Mouse (Mus musculus) liver, postnatal 0 days (tissue): ENCODE measurements at regions not wholly inside any gene's neighbourhood (a gene's known extent, or its start where the extent isn't known, plus 50 kb on each side); places are given as distances from the start of the nearest gene placed in this dataset.

Experiments
- ATAC-seq: fragments of 200-750 bp; cut with Nextera tagmentation; 2 replicates; pipeline ENCODE4 v1.8.0; 2017; ENCODE audit warnings: mild to moderate bottlenecking, moderate library complexity
- DNase-seq: peaks from one replicate; pipeline ENCODE4 v3.0.0-alpha.2; 2016
- H3K27ac ChIP-seq: fragments of 300-500 bp; sonication (generic); 2 replicates; pipeline ENCODE4 v1.5.1; 2014; ENCODE audit warnings: antibody characterized with exemption, moderate library complexity, mild to moderate bottlenecking, low read depth
- H3K27me3 ChIP-seq: fragments of 300-500 bp; sonication (generic); 2 replicates; pipeline ENCODE4 v1.6.1; 2014; ENCODE audit warnings: low read length, control low read depth, mixed read lengths; ENCODE audit not compliant: insufficient read depth
- H3K36me3 ChIP-seq: fragments of 300-500 bp; sonication (generic); replicated peaks from 2 replicates; pipeline ENCODE4 v1.6.1; 2014; ENCODE audit warnings: mild to moderate bottlenecking, control low read depth, low read length, moderate library complexity, mixed read lengths; ENCODE audit not compliant: insufficient read depth
- H3K4me1 ChIP-seq: fragments of 300-500 bp; sonication (generic); 2 replicates; pipeline ENCODE4 v1.6.1; 2014; ENCODE audit warnings: antibody characterized with exemption, mild to moderate bottlenecking, control low read depth; ENCODE audit not compliant: insufficient read depth
- H3K4me2 ChIP-seq: fragments of 300-500 bp; sonication (generic); 2 replicates; pipeline ENCODE4 v1.6.1; 2014; ENCODE audit warnings: low read depth, mild to moderate bottlenecking, low read length, moderate library complexity, mixed read lengths
- H3K4me3 ChIP-seq: fragments of 300-500 bp; sonication (generic); 2 replicates; pipeline ENCODE4 v1.5.1; 2014; ENCODE audit warnings: low read depth, low read length
- H3K9ac ChIP-seq: fragments of 300-500 bp; sonication (generic); replicated peaks from 2 replicates; pipeline ENCODE4 v1.6.1; 2014; ENCODE audit warnings: mild to moderate bottlenecking, moderate library complexity
- H3K9me3 ChIP-seq: fragments of 300-500 bp; sonication (generic); 2 replicates; pipeline ENCODE4 v1.6.1; 2016; ENCODE audit warnings: mild to moderate bottlenecking, control low read depth, low read length, mixed read lengths
- CTCF ChIP-seq: sonication (generic); IDR thresholded peaks from 2 replicates; pipeline ENCODE4 v1.5.1; 2016; ENCODE audit warnings: antibody characterized with exemption, low read depth
- EP300 ChIP-seq: IDR thresholded peaks from 2 replicates; pipeline ENCODE4 v1.6.1; 2016; ENCODE audit warnings: antibody characterized with exemption, low read depth, mild to moderate bottlenecking
- WGBS: fragments of 180-500 bp; shearing (Covaris S2); extraction: QIAGEN DNeasy Blood & Tissue Kit; methylation state at CpG from one replicate; pipeline ENCODE4 v1.1.7; 2014; ENCODE audit not compliant: insufficient replicate concordance; 5-methylcytosine and 5-hydroxymethylcytosine counted together

GRCm38 (mm10) chr10:38629907-38630505, 191.6 kb downstream of the Rfpl4b start:
- H3K4me2 ChIP-seq, result no peak overlapping the region
- no peak overlapping the region for H3K4me3 ChIP-seq
- no peaks in the 10 kb centered on the region for H3K36me3 ChIP-seq
- ATAC-seq (no peak), DNase-seq (no peak)
- no peak overlapping the region for H3K9ac ChIP-seq
- no peaks in the 10 kb centered on the region for H3K4me1 ChIP-seq
- 60% methylated on average over 4 of the region's 4 CpGs for WGBS
- H3K27me3 ChIP-seq, result no peaks in the 10 kb centered on the region
- no peak overlapping the region for H3K27ac ChIP-seq
- TF ChIP-seq CTCF (no peak), EP300 (no peak)
- H3K9me3 ChIP-seq, result no peaks in the 10 kb centered on the region

- no peak overlapping the region for H3K4me2 ChIP-seq
- no peaks in the 10 kb centered on the region for H3K27me3 ChIP-seq
- ATAC-seq (no peak), DNase-seq (no peak)
- 77% methylated on average over 1 of the region's 1 CpGs for WGBS
- H3K9me3 ChIP-seq, result no peaks in the 10 kb centered on the region
- no peaks in the 10 kb centered on the region for H3K36me3 ChIP-seq
- TF ChIP-seq EP300, result no peak
- TF ChIP-seq CTCF, result no peak
- no peak overlapping the region for H3K4me3 ChIP-seq
- H3K27ac ChIP-seq, result no peak overlapping the region
- H3K4me1 ChIP-seq, result no peaks in the 10 kb centered on the region
- H3K9ac ChIP-seq, result no peak overlapping the region
Observed at GRCm38 (mm10) chr10:38623399-38623798, 198.2 kb downstream of the Rfpl4b start.

GRCm38 (mm10) chr10:38609606-38610510, 211.7 kb downstream of the Rfpl4b start:
- WGBS, result 63% methylated on average over 5 of the region's 5 CpGs
- no peaks in the 10 kb centered on the region for H3K9me3 ChIP-seq
- H3K4me1 ChIP-seq, result no peaks in the 10 kb centered on the region
- no peaks in the 10 kb centered on the region for H3K27me3 ChIP-seq
- no peaks in the 10 kb centered on the region for H3K36me3 ChIP-seq
- DNase-seq (no peak), ATAC-seq (no peak)
- H3K9ac ChIP-seq, result no peak overlapping the region
- no peak overlapping the region for H3K27ac ChIP-seq
- H3K4me3 ChIP-seq, result no peak overlapping the region
- H3K4me2 ChIP-seq, result no peak overlapping the region
- no peak for TF ChIP-seq CTCF
- TF ChIP-seq EP300, result no peak

GRCm38 (mm10) chr10:38586061-38586460, 235.5 kb downstream of the Rfpl4b start:
- H3K27ac ChIP-seq, result no peak overlapping the region

DNA sequence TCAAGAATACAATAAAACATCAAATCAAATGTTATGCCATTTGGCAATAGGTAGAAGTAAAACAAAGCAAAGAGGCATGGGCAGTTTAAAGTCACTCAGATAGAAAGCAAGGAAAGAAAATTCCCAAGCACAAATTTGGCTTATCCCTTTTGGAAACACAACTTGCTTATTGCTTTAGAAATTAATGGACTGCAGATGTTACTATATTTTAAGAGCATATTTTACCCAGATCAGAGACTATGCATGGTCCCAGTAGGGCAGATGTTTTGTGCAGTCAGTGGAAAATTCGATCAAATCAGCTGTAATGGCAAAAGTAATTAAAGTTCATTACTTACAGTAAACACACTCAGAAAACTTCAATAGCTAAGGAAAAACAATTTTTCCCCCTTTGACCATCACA, 245.9 kb downstream of the Rfpl4b start:
- no peak overlapping the region for H3K4me3 ChIP-seq
- no peaks in the 10 kb centered on the region for H3K36me3 ChIP-seq
- no peak overlapping the region for H3K4me2 ChIP-seq
- no peak overlapping the region for H3K27ac ChIP-seq
- 53% methylated on average over 1 of the region's 1 CpGs for WGBS
- no peak for ATAC-seq
- TF ChIP-seq EP300, result no peak
- TF ChIP-seq CTCF, result no peak
- no peak overlapping the region for H3K9ac ChIP-seq
- H3K27me3 ChIP-seq, result no peaks in the 10 kb centered on the region
- no peaks in the 10 kb centered on the region for H3K9me3 ChIP-seq
- no peaks in the 10 kb centered on the region for H3K4me1 ChIP-seq
- no peak for DNase-seq

More at GRCm38 (mm10) chr10:38586061-38586460, 235.5 kb downstream of the Rfpl4b start:
- H3K36me3 ChIP-seq, result no peaks in the 10 kb centered on the region
- TF ChIP-seq EP300, result no peak
- TF ChIP-seq CTCF, result no peak
- H3K9me3 ChIP-seq, result no peaks in the 10 kb centered on the region
- ATAC-seq (no peak), DNase-seq (no peak)
- no peak overlapping the region for H3K4me2 ChIP-seq
- WGBS, result 68% methylated on average over 2 of the region's 2 CpGs
- H3K27me3 ChIP-seq, result no peaks in the 10 kb centered on the region
- H3K9ac ChIP-seq, result no peak overlapping the region
- H3K4me1 ChIP-seq, result no peaks in the 10 kb centered on the region
- H3K4me3 ChIP-seq, result no peak overlapping the region

- ATAC-seq (no peak), DNase-seq (no peak)
- Histone ChIP-seq H3K36me3 (no peaks in the 10 kb centered on the region), H3K9me3 (no peaks in the 10 kb centered on the region), H3K4me3 (no peak overlapping the region), H3K27me3 (no peaks in the 10 kb centered on the region), H3K4me2 (no peak overlapping the region), H3K9ac (no peak overlapping the region), H3K4me1 (no peaks in the 10 kb centered on the region), H3K27ac (no peak overlapping the region)
- no peak for TF ChIP-seq CTCF
- TF ChIP-seq EP300, result no peak
- WGBS, result 79% methylated on average over 1 of the region's 1 CpGs
Observed at GRCm38 (mm10) chr10:38573728-38574127, 247.9 kb downstream of the Rfpl4b start.
